Mouse (Mus musculus) lung, adult 2 months (tissue): ENCODE measurements around the gene Fhdc1.

Source experiments
- CTCF ChIP-seq: fragments of 200-500 bp; IDR thresholded peaks from 2 replicates; pipeline ENCODE4 v1.5.1; 2011; ENCODE audit warnings: mild to moderate bottlenecking, low read length, control low read depth; ENCODE audit not compliant: insufficient read depth
- POLR2A ChIP-seq: fragments of 200-500 bp; IDR thresholded peaks from 2 replicates; pipeline ENCODE4 v1.6.1; 2011; ENCODE audit warnings: low read depth, mild to moderate bottlenecking, control low read depth, low read length, borderline replicate concordance; ENCODE audit errors: extremely low read depth

DNA sequence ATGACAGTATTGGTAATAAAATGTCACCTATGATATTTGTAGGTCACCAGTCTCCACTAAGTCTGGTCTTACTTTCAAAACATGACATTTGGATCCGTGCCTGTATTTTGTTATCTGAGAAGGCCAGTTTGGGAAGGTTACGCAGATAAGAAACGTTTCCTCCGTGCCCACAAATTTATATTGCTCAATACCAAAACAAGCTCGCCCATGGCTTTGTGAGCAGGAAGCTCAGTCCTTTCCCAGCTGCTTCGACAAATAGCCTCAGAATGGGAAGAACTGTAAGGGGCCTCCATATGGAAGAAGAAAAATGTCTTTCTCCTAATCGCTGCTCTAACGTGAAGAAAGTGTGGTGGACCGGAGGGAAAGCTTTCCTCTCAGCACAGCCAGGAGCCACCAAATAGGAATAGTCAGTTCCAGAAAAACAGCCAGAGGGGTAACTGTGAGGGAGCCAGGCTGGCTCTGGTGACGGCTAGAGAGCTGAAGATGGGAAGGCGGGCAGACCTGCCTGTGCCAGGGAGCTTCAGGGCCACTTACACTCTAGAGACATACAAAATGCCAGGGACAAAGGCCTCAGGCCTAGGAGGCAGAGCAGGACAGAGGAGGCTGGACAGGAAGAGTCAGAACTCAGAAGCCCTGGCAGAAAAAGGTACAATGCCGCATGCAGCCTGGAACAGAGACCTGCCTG, 24.4 kb downstream of the Fhdc1 start:
- no peak for TF ChIP-seq CTCF
- TF ChIP-seq POLR2A = no peak
